Mouse (Mus musculus): ENCODE results near the gene Fbxo22. TPM values are rescaled to one million over a fixed set of nuclear protein-coding genes. Genes with fewer than 3 reads are reported as not detected.
"Not testable (repeated sequence)": the region's sequence is repeated elsewhere in the genome, so short reads cannot be mapped to it uniquely, and the experiment has no call there.

The Fbxo22 gene
- polyA plus RNA-seq, 1 experiment from 2014 or later = 51.7 TPM

DNA sequence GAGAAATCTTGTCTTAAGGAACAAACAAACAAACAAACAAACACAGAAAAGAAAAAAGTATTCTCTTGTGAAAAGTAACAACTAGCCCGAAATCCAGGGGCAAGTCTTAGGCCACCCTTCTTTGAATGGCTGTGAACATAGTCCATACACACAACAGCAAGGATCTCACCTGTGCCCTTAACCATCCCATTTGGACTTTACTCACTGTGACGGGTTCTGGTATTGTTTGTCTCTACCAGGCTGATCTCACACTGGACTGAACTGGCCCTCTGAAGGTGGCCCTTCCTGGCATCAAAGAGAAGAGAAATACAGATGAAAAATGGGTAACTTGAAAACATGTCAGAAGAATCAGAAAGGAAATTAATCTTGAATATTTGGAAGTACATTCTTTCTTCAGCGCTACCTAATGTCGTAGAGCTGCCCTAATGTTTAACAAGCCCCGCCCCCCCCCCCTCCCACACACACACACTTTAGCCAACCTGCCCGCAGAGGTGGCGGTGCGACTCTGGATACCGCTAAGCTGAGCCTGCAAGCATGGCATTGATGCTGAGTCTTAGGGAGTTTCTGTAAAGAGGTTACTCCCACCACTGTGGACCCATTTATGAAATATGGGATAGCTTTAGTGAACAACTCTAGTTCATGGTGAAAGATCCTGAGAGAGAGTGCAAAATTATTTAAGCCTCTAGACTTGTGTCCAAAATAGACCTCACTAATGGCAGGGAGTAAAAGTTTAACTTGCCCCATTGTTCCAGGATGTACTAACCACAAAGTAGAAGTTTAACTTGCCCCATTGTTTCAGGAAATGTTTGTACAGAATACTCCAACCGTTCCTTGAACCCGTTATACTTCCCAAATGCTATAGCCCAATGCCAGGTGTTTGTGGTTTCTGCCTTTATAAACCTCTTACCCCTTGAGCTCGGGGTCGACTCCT lies 27.8 kb downstream of the Fbxo22 start:
- Histone ChIP-seq H3K4me3 (no peak overlapping the region), H3K4me1 (replicated peaks) (no peaks in the 10 kb centered on the region), H3K36me3 (no peaks in the 10 kb centered on the region), H3K9ac (no peak overlapping the region), H3K27ac (no peak overlapping the region), H3K9me3 (replicated peaks) (no peaks in the 10 kb centered on the region), H3K4me2 (no peak overlapping the region), H3K27me3 (no peaks in the 10 kb centered on the region)
- 73% methylated on average over 13 of the region's 13 CpGs for WGBS
- ATAC-seq (replicated peaks; ENCODE audit: insufficient number of reproducible peaks, insufficient read depth, low FRiP score, low read depth) = no peak

- Histone ChIP-seq H3K27ac (no peak overlapping the region), H3K4me1 (replicated peaks) (0 out of 2 replicates have a peak, but pooled peaks cover 10% of the 10 kb centered on the region), H3K9ac (no peak overlapping the region), H3K27me3 (no peaks in the 10 kb centered on the region), H3K4me3 (no peak overlapping the region), H3K36me3 (no peaks in the 10 kb centered on the region), H3K9me3 (replicated peaks) (no peaks in the 10 kb centered on the region), H3K4me2 (no peak overlapping the region)
- WGBS = 54% methylated on average over 5 of the region's 5 CpGs
- ATAC-seq (replicated peaks; ENCODE audit: insufficient number of reproducible peaks, insufficient read depth, low FRiP score, low read depth) = no peak
Observed at GRCm38 (mm10) chr9:55240852-55241251, 32.1 kb downstream of the Fbxo22 start.

GRCm38 (mm10) chr9:55241863-55242685 lies 33.3 kb downstream of the Fbxo22 start:
- WGBS = 31% methylated on average over 24 of the region's 24 CpGs
- Histone ChIP-seq H3K36me3 (no peaks in the 10 kb centered on the region), H3K4me2 (peak overlapping the region; percentile 63), H3K4me1 (replicated peaks) (0 out of 2 replicates have a peak, but pooled peaks cover 10% of the 10 kb centered on the region), H3K9ac (peak overlapping the region; percentile 40; the same call in 1 of the 2 replicates), H3K27me3 (no peaks in the 10 kb centered on the region), H3K9me3 (replicated peaks) (no peaks in the 10 kb centered on the region), H3K4me3 (peak overlapping the region; percentile 43), H3K27ac (no peak overlapping the region)
- no peak for ATAC-seq (replicated peaks; ENCODE audit: insufficient number of reproducible peaks, insufficient read depth, low FRiP score, low read depth)

DNA sequence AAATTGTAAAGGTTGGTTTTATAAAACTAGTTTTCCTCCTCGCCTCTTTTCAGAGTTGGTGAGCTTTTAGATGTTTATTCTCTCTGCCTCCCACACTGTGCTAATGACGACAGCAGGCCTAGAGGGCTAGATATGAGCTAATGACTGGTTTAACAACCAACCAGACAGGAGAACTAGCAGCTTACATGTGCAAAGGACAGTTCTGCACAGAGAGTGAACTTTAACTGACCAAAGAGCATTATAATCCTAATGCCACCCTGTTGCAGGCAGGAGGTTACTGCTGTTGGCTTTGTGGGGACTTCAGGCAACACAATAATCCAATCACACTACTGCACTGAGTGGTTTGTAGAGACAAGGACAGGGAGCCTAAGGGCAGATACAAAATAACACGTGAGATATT lies 34.6 kb downstream of the Fbxo22 start:
- no peaks in the 10 kb centered on the region for H3K36me3 ChIP-seq
- H3K9ac ChIP-seq = no peak overlapping the region
- no peaks in the 10 kb centered on the region for H3K9me3 ChIP-seq (replicated peaks)
- no peak overlapping the region for H3K4me2 ChIP-seq
- H3K4me3 ChIP-seq = no peak overlapping the region
- no peak for ATAC-seq (replicated peaks; ENCODE audit: insufficient number of reproducible peaks, insufficient read depth, low FRiP score, low read depth)
- no peaks in the 10 kb centered on the region for H3K27me3 ChIP-seq
- WGBS = 72% methylated on average over 3 of the region's 3 CpGs
- H3K4me1 ChIP-seq (replicated peaks) = 0 out of 2 replicates have a peak, but pooled peaks cover 10% of the 10 kb centered on the region
- H3K27ac ChIP-seq = no peak overlapping the region

GRCm38 (mm10) chr9:55244079-55244478 lies 35.4 kb downstream of the Fbxo22 start:
- no peak overlapping the region for H3K4me2 ChIP-seq
- 56% methylated on average over 3 of the region's 3 CpGs for WGBS

DNA sequence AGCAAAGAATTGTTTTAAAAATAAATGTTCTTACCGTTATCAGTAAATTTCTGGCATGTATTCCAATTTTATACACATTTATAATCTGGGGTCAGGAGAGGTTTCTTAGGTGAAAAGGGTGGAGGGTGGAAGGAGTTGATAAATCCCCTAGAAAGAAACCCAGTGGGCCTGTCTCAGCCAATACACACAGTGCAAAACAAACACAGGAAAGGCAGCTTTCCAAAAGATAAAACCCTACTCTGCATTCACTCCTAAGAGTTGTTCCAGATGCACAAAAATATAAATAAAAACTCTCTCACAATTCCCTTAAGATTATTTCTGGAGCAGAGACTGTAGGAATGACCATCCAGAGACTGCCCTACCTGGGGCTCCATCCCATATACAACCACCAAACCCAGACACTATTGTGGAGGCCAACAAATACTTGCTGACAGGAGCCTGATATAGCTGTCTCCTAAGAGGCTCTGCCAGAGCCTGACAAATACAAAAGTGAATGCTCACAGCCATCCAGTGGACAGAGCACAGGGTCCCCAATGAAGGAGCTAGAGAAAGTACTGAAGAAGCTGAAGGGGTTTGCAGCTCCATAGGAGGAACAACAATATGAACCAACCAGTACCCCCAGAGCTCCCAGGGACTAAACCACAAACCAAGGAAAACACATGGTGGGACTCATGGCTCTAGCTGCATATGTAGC lies 36.5 kb downstream of the Fbxo22 start:
- not testable (repeated sequence) for H3K4me2 ChIP-seq; H3K36me3 ChIP-seq; H3K4me1 ChIP-seq (replicated peaks); H3K9ac ChIP-seq; H3K27me3 ChIP-seq; H3K4me3 ChIP-seq; H3K9me3 ChIP-seq (replicated peaks)
- ATAC-seq (replicated peaks; ENCODE audit: insufficient number of reproducible peaks, insufficient read depth, low FRiP score, low read depth) = peak; percentile 73; the same call in 1 of the 2 replicates
- 58% methylated on average over 1 of the region's 1 CpGs for WGBS
- peak overlapping the region; percentile 22; the same call in 1 of the 2 replicates for H3K27ac ChIP-seq

More at GRCm38 (mm10) chr9:55244079-55244478, 35.4 kb downstream of the Fbxo22 start:
- no peaks in the 10 kb centered on the region for H3K36me3 ChIP-seq
- 0 out of 2 replicates have a peak, but pooled peaks cover 10% of the 10 kb centered on the region for H3K4me1 ChIP-seq (replicated peaks)
- ATAC-seq (replicated peaks; ENCODE audit: insufficient number of reproducible peaks, insufficient read depth, low FRiP score, low read depth) = no peak
- H3K27me3 ChIP-seq = no peaks in the 10 kb centered on the region
- no peak overlapping the region for H3K27ac ChIP-seq
- no peak overlapping the region for H3K9ac ChIP-seq
- no peak overlapping the region for H3K4me3 ChIP-seq
- no peaks in the 10 kb centered on the region for H3K9me3 ChIP-seq (replicated peaks)

DNA sequence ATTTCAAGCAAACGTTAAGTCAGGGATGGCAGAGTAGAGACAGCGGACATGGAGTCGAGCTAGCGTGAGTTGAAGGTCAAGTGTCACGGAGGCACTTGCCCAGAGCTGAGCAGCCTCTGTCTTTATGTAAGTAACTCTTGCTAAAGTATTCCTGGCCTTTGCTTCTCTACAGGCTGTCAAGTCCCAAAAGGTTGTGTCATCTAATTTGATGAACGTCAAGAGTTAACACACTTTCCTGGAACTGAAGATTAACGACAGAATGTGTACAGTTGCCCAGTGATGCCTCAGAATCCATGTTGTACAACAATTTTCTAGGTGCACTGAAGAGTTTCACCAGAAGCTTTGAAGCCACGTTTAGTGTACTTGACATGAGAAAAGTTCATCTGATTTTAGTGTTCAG lies 37.7 kb downstream of the Fbxo22 start:
- ATAC-seq (replicated peaks; ENCODE audit: insufficient number of reproducible peaks, insufficient read depth, low FRiP score, low read depth) = no peak
- Histone ChIP-seq H3K4me3 (no peak overlapping the region), H3K36me3 (no peaks in the 10 kb centered on the region), H3K27ac (no peak overlapping the region), H3K9me3 (replicated peaks) (no peaks in the 10 kb centered on the region), H3K4me2 (no peak overlapping the region), H3K27me3 (no peaks in the 10 kb centered on the region), H3K9ac (no peak overlapping the region), H3K4me1 (replicated peaks) (0 out of 2 replicates have a peak, but pooled peaks cover 10% of the 10 kb centered on the region)
- 60% methylated on average over 8 of the region's 8 CpGs for WGBS

- Histone ChIP-seq H3K9ac (no peak overlapping the region), H3K9me3 (replicated peaks) (no peaks in the 10 kb centered on the region), H3K27me3 (no peaks in the 10 kb centered on the region), H3K4me1 (replicated peaks) (0 out of 2 replicates have a peak, but pooled peaks cover 7% of the 10 kb centered on the region), H3K4me3 (no peak overlapping the region), H3K27ac (no peak overlapping the region), H3K36me3 (no peaks in the 10 kb centered on the region), H3K4me2 (no peak overlapping the region)
- WGBS = 81% methylated on average over 4 of the region's 4 CpGs
- no peak for ATAC-seq (replicated peaks; ENCODE audit: insufficient number of reproducible peaks, insufficient read depth, low FRiP score, low read depth)
Observed at GRCm38 (mm10) chr9:55246918-55247317, 38.2 kb downstream of the Fbxo22 start.

GRCm38 (mm10) chr9:55248465-55248864 lies 39.7 kb downstream of the Fbxo22 start:
- ATAC-seq (replicated peaks; ENCODE audit: insufficient number of reproducible peaks, insufficient read depth, low FRiP score, low read depth) = no peak
- Histone ChIP-seq H3K4me3 (no peak overlapping the region), H3K27me3 (no peaks in the 10 kb centered on the region), H3K4me2 (no peak overlapping the region), H3K27ac (no peak overlapping the region), H3K9me3 (replicated peaks) (no peaks in the 10 kb centered on the region), H3K4me1 (replicated peaks) (0 out of 2 replicates have a peak, but pooled peaks cover 4% of the 10 kb centered on the region), H3K9ac (no peak overlapping the region), H3K36me3 (no peaks in the 10 kb centered on the region)
- 77% methylated on average over 4 of the region's 4 CpGs for WGBS

GRCm38 (mm10) chr9:55250595-55251247 lies 42.0 kb downstream of the Fbxo22 start:
- no peak overlapping the region for H3K4me3 ChIP-seq
- no peak for ATAC-seq (replicated peaks; ENCODE audit: insufficient number of reproducible peaks, insufficient read depth, low FRiP score, low read depth)

More at GRCm38 (mm10) chr9:55250595-55251247, 42.0 kb downstream of the Fbxo22 start:
- H3K9ac ChIP-seq = no peak overlapping the region
- no peak overlapping the region for H3K4me2 ChIP-seq
- WGBS = 80% methylated on average over 6 of the region's 6 CpGs
- H3K4me1 ChIP-seq (replicated peaks) = no peaks in the 10 kb centered on the region
- H3K36me3 ChIP-seq = no peaks in the 10 kb centered on the region
- no peaks in the 10 kb centered on the region for H3K9me3 ChIP-seq (replicated peaks)
- no peak overlapping the region for H3K27ac ChIP-seq
- H3K27me3 ChIP-seq = no peaks in the 10 kb centered on the region
